Mouse (Mus musculus) left cerebral cortex, postnatal 14 days (tissue): ENCODE results near the gene Tex261. TPM values are rescaled to one million over a fixed set of nuclear protein-coding genes. Genes with fewer than 3 reads are reported as not detected.

Experiments
- total RNA-seq, 2 experiments: library from RNA; stranded (reverse); gene quantifications; 2 replicates each; pipeline ENCODE4 v1.2.3; 2021

Tex261 gene
- total RNA-seq, 2 experiments from 2014 or later, result 46.1 to 47.8 TPM

Other genes with a start within 250 kb of the Tex261 start
- gene Actg2, start 239.5 kb downstream of the Tex261 start, total RNA-seq, result under 1 TPM; 0.66 to 0.88 TPM
- 10 to 100 TPM; 34.0 to 35.3 TPM for gene Stambp, start 203.1 kb downstream of the Tex261 start, total RNA-seq
- gene Clec4f, start 119.6 kb downstream of the Tex261 start, total RNA-seq, result not detected
- not detected for gene Cd207, start 98.0 kb downstream of the Tex261 start, total RNA-seq
- gene Vax2, start 64.5 kb downstream of the Tex261 start, total RNA-seq, result not detected
- gene Atp6v1b1, start 32.8 kb downstream of the Tex261 start, total RNA-seq, result not detected
- gene Ankrd53, start 13.2 kb downstream of the Tex261 start, total RNA-seq, result not detected
- 10 to 100 TPM; 53.0 to 55.7 TPM for gene Nagk, start 19.2 kb upstream of the Tex261 start, total RNA-seq
- 10 to 100 TPM; 49.1 to 51.0 TPM for gene Paip2b, start 55.9 kb upstream of the Tex261 start, total RNA-seq
- gene Zfp638, start 91.3 kb upstream of the Tex261 start, total RNA-seq, result 100 to 1,000 TPM; 112 to 116 TPM
- gene Dysf, start 232.8 kb upstream of the Tex261 start, total RNA-seq, result 1 to 10 TPM; 4.6 to 6.4 TPM